Mouse (Mus musculus) forebrain, embryonic 14.5 days (tissue): ENCODE measurements at regions not wholly inside any gene's neighbourhood (a gene's known extent, or its start where the extent isn't known, plus 50 kb on each side); places are given as distances from the start of the nearest gene placed in this dataset.
"Not testable (repeated sequence)": the region's sequence is repeated elsewhere in the genome, so short reads cannot be mapped to it uniquely, and the experiment has no call there.

Experiments
- ATAC-seq: fragments of 200-750 bp; cut with Nextera tagmentation; 2 replicates; pipeline ENCODE4 v1.8.0; 2017; ENCODE audit warnings: mild to moderate bottlenecking, moderate library complexity
- DNase-seq: peaks from one replicate; pipeline ENCODE4 v3.0.0-alpha.2; 2015; ENCODE audit warnings: low spot score
- H3K27ac ChIP-seq: fragments of 300-500 bp; sonication (generic); 2 replicates; pipeline ENCODE4 v1.5.1; 2014; ENCODE audit warnings: low read depth, mild to moderate bottlenecking, control low read depth, low read length, moderate library complexity
- H3K27me3 ChIP-seq: fragments of 300-500 bp; sonication (generic); replicated peaks from 2 replicates; pipeline ENCODE4 v1.6.1; 2014; ENCODE audit warnings: low read length, control low read depth, mixed read lengths; ENCODE audit not compliant: control insufficient read depth, insufficient read depth
- H3K36me3 ChIP-seq: fragments of 300-500 bp; sonication (generic); 2 replicates; pipeline ENCODE4 v1.6.1; 2014; ENCODE audit warnings: low read length, control low read depth; ENCODE audit not compliant: control insufficient read depth, insufficient read depth
- H3K4me1 ChIP-seq: fragments of 300-500 bp; sonication (generic); 2 replicates; pipeline ENCODE4 v1.6.1; 2014; ENCODE audit warnings: antibody characterized with exemption, low read length, control low read depth; ENCODE audit not compliant: control insufficient read depth, insufficient read depth
- H3K4me2 ChIP-seq: fragments of 300-500 bp; sonication (generic); 2 replicates; pipeline ENCODE4 v1.6.1; 2014; ENCODE audit warnings: mild to moderate bottlenecking, control low read depth, low read length
- H3K4me3 ChIP-seq: fragments of 300-500 bp; sonication (generic); 2 replicates; pipeline ENCODE4 v1.5.1; 2014; ENCODE audit warnings: low read depth, low read length, control low read depth
- H3K9ac ChIP-seq: fragments of 300-500 bp; sonication (generic); 2 replicates; pipeline ENCODE4 v1.6.1; 2014; ENCODE audit warnings: mild to moderate bottlenecking, low read length, control low read depth, moderate library complexity
- H3K9me3 ChIP-seq: fragments of 300-500 bp; sonication (generic); replicated peaks from 2 replicates; pipeline ENCODE4 v1.6.1; 2016; ENCODE audit warnings: low read length, control low read depth, mixed read lengths; ENCODE audit not compliant: control insufficient read depth
- WGBS: fragments of 180-500 bp; shearing (Covaris S2); extraction: QIAGEN DNeasy Blood & Tissue Kit; methylation state at CpG from one replicate; pipeline ENCODE4 v1.1.7; 2014; 5-methylcytosine and 5-hydroxymethylcytosine counted together

DNA sequence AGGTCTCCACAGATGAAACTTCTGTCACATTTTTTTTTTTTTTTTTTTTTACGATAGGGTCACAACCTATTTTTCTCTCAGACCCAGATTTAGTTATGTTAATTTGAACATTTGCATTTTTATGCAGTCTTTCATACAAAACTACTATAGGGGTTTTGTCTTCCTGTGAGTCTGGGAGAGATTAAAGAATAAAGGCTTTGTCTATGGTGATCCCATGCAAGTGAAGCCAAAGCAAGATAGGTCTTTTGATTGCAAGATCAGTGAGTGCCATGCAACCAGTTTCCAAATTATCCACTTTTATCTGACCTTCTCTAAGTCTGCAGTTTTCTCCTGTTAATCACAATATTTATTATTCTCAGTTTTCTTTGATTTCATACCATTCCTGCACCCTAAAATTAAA, 234.7 kb downstream of the Kif2b start:
- DNase-seq (peak; percentile 27), ATAC-seq (0 out of 2 replicates have a peak, but pooled peaks have one; percentile 42)
- Histone ChIP-seq H3K4me3 (no peak overlapping the region), H3K4me2 (no peak overlapping the region), H3K27ac (no peak overlapping the region), H3K27me3 (no peaks in the 10 kb centered on the region), H3K36me3 (no peaks in the 10 kb centered on the region), H3K4me1 (no peaks in the 10 kb centered on the region), H3K9ac (no peak overlapping the region), H3K9me3 (no peaks in the 10 kb centered on the region)
- WGBS = 14% methylated on average over 1 of the region's 1 CpGs

DNA sequence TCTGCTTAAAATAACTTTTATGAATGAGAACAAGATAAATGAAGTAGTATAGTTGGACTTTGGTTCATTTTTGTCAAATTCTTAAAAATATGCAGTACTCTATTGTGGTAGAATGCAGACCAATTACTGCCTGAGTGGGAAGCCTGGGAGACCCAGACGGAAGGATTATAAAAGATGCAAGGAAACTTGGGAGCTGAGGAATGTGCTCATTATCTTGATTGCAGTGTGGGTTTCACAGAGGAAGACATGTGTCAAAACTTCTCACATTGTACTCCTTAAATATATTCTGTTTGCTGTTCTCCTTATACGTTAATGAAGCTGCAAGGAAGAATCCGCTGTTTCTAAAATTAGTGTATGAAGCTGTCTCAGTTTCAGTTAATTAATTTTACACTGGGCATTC, 244.3 kb downstream of the Kif2b start:
- Histone ChIP-seq H3K27me3 (no peaks in the 10 kb centered on the region), H3K9me3 (no peaks in the 10 kb centered on the region)

DNA sequence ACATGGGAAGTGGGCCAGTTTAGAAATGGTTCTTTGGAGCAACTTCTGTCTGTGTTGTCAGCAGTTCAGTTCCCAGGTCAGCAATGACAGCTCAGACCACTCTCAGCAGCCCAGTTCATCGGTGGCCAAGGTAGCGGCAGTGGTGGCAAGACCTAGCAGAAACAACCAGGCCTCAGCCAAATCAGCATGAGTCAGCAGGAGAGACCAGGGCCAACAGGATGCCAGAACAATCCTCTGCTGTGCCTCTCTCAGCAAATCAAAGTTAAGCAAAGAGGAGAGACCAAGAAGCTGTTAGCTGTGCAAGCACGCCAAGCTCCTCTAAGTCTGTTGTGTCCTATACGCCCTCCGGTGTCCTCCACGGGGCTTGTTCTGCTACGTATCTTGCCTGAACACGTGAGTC, 249.8 kb downstream of the Kif2b start:
- H3K27ac ChIP-seq = no peak overlapping the region
- H3K9me3 ChIP-seq = no peaks in the 10 kb centered on the region
- DNase-seq (no peak), ATAC-seq (no peak)
- H3K4me3 ChIP-seq = no peak overlapping the region
- WGBS = 86% methylated on average over 8 of the region's 8 CpGs
- no peaks in the 10 kb centered on the region for H3K36me3 ChIP-seq
- no peaks in the 10 kb centered on the region for H3K4me1 ChIP-seq
- no peaks in the 10 kb centered on the region for H3K27me3 ChIP-seq
- no peak overlapping the region for H3K4me2 ChIP-seq
- no peak overlapping the region for H3K9ac ChIP-seq

More for the DNA sequence above, 244.3 kb downstream of the Kif2b start:
- H3K4me1 ChIP-seq = no peaks in the 10 kb centered on the region
- no peak overlapping the region for H3K4me3 ChIP-seq
- ATAC-seq = peak; percentile 91
- 7% methylated on average over 3 of the region's 3 CpGs for WGBS
- DNase-seq = peak; percentile 72
- no peak overlapping the region for H3K27ac ChIP-seq
- no peak overlapping the region for H3K4me2 ChIP-seq
- no peak overlapping the region for H3K9ac ChIP-seq
- H3K36me3 ChIP-seq = no peaks in the 10 kb centered on the region

- no peak for ATAC-seq
- peak; percentile 54 for DNase-seq
- H3K4me3 ChIP-seq = no peak overlapping the region
- H3K27me3 ChIP-seq = no peaks in the 10 kb centered on the region
- no peak overlapping the region for H3K4me2 ChIP-seq
- no peak overlapping the region for H3K27ac ChIP-seq
- no peaks in the 10 kb centered on the region for H3K4me1 ChIP-seq
- H3K9ac ChIP-seq = no peak overlapping the region
- 62% methylated on average over 3 of the region's 3 CpGs for WGBS
- no peaks in the 10 kb centered on the region for H3K36me3 ChIP-seq
- H3K9me3 ChIP-seq = no peaks in the 10 kb centered on the region
Observed at GRCm38 (mm10) chr11:91310212-91310742, 267.1 kb downstream of the Kif2b start.

GRCm38 (mm10) chr11:91289194-91290123, 287.9 kb downstream of the Kif2b start:
- 17% methylated on average over 10 of the region's 10 CpGs for WGBS
- no peak overlapping the region for H3K4me2 ChIP-seq
- no peak overlapping the region for H3K4me3 ChIP-seq
- no peaks in the 10 kb centered on the region for H3K36me3 ChIP-seq
- no peak overlapping the region for H3K27ac ChIP-seq
- H3K9me3 ChIP-seq = no peaks in the 10 kb centered on the region
- H3K27me3 ChIP-seq = no peaks in the 10 kb centered on the region
- DNase-seq (peak; percentile 77), ATAC-seq (peak; percentile 91)
- no peak overlapping the region for H3K9ac ChIP-seq
- H3K4me1 ChIP-seq = peaks cover 3% of the 10 kb centered on the region; the same call in 1 of the 2 replicates

DNA sequence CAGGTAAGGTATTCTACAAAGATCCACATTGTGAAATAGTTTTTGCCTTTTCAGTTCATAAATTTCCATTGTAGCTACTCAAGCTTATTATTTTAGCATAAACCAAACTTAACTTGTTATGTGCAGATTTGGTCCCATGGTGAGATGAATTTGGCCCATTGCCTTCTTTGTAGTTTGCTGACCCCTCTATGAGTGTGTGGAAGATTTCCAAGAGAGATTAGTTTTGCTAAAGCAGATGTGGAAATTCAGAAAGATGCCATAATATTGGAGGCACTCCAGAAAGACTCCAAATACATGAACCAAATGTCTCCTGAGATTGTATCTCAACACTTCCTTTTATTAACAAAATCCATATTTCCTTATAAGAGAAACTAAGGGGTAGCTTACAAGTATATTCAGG, 291.0 kb downstream of the Kif2b start:
- DNase-seq (no peak), ATAC-seq (no peak)
- H3K36me3 ChIP-seq = no peaks in the 10 kb centered on the region
- H3K4me2 ChIP-seq = no peak overlapping the region
- no peaks in the 10 kb centered on the region for H3K27me3 ChIP-seq
- H3K27ac ChIP-seq = no peak overlapping the region
- H3K4me3 ChIP-seq = no peak overlapping the region
- peaks cover 3% of the 10 kb centered on the region; the same call in 1 of the 2 replicates for H3K4me1 ChIP-seq
- no peaks in the 10 kb centered on the region for H3K9me3 ChIP-seq
- no peak overlapping the region for H3K9ac ChIP-seq

- Histone ChIP-seq H3K9me3 (no peaks in the 10 kb centered on the region), H3K9ac (no peak overlapping the region), H3K4me2 (no peak overlapping the region), H3K27ac (no peak overlapping the region), H3K4me1 (0 out of 2 replicates have a peak, but pooled peaks cover 3% of the 10 kb centered on the region), H3K4me3 (no peak overlapping the region), H3K36me3 (no peaks in the 10 kb centered on the region), H3K27me3 (no peaks in the 10 kb centered on the region)
- 58% methylated on average over 4 of the region's 4 CpGs for WGBS
- ATAC-seq = no peak
- DNase-seq = peak; percentile 47
Observed at GRCm38 (mm10) chr11:91262216-91262615, 315.1 kb downstream of the Kif2b start.

DNA sequence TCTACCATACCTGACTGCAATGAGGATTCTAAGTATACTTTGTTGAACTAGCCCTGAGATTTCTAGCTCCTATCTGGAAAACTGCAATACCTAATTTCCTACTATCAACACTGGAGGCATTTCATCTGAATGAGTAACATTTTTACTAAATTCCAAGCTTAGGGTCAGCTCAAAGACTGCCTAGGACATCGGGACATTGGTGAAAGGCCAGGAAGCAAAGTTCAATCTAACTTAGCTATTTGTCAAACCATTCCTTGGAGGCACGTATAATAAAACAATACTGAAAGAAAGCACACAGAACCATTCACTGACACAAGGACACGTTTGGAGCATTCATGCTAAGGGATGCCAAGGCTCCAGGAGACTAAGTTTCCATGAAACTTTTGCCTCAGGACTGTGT, 335.3 kb downstream of the Kif2b start:
- not testable (repeated sequence) for H3K4me3 ChIP-seq, H3K27ac ChIP-seq, H3K4me2 ChIP-seq, H3K9ac ChIP-seq, DNase-seq, H3K9me3 ChIP-seq, H3K36me3 ChIP-seq, H3K4me1 ChIP-seq, ATAC-seq, H3K27me3 ChIP-seq
- WGBS = 79% methylated on average over 3 of the region's 3 CpGs

- Histone ChIP-seq H3K4me1 (no peaks in the 10 kb centered on the region), H3K4me2 (no peak overlapping the region), H3K36me3 (no peaks in the 10 kb centered on the region), H3K4me3 (no peak overlapping the region), H3K27me3 (no peaks in the 10 kb centered on the region), H3K9ac (no peak overlapping the region), H3K27ac (no peak overlapping the region), H3K9me3 (no peaks in the 10 kb centered on the region)
- whole genome bisulfite sequencing = 52% methylated on average over 1 of the region's 1 CpGs
- DNase-seq (peak; percentile 32), ATAC-seq (peak; percentile 48; the same call in 1 of the 2 replicates)
Observed at GRCm38 (mm10) chr11:91216158-91216557, 361.2 kb downstream of the Kif2b start.
